ENCODE assay signal across 26 mouse cellular contexts in genomic region chr3:84502101-84502500, GRCm38 (mm10). TPM values are rescaled to one million over a fixed set of nuclear protein-coding genes. Genes with fewer than 3 reads are reported as not detected.
DNase-seq lines count a peak whose midpoint lies in the region; ATAC-seq and TF ChIP-seq lines count a peak whose summit lies in the region.
"Had no signal": no experiment of that assay in that cellular context is flagged by ENCODE, and none has a peak within 500 bp of the region (broad histone marks: within the 10 kb centered on the region; RNA-seq: fewer than 3 reads in every experiment).

No protein-coding gene starts in this region.

- no peaks in the 10 kb centered on the region for H3K79me3 ChIP-seq in C2C12 (ENCODE audit: low read depth)

- H3K9me3 ChIP-seq in heart, embryonic 12.5 days (replicated peaks), result no peaks in the 10 kb centered on the region
- no peaks in the 10 kb centered on the region for H3K9me3 ChIP-seq in forebrain, postnatal 0 days (ENCODE audit: low read length)
- H3K9me3 ChIP-seq: G1E had no signal

- H3ac ChIP-seq in C2C12 (ENCODE audit: control insufficient read depth, insufficient read length, low read depth), result no peak overlapping the region

- no peaks in the 10 kb centered on the region for H3K79me2 ChIP-seq in C2C12 (ENCODE audit: control insufficient read depth, insufficient read depth)

- peaks cover 13% of the 10 kb centered on the region for H3K4me1 ChIP-seq in heart, embryonic 12.5 days (replicated peaks)
- no peaks in the 10 kb centered on the region for H3K4me1 ChIP-seq in forebrain, postnatal 0 days (ENCODE audit: insufficient read depth)

- H3K4me3 ChIP-seq in heart, embryonic 12.5 days, result no peak overlapping the region
- no peak overlapping the region for H3K4me3 ChIP-seq in C2C12 (ENCODE audit: insufficient read depth, poor library complexity, severe bottlenecking)
- no peak overlapping the region for H3K4me3 ChIP-seq in forebrain, postnatal 0 days (ENCODE audit: low read depth, low read length)

- no peaks in the 10 kb centered on the region for H3K27me3 ChIP-seq in heart, embryonic 12.5 days (replicated peaks)
- no peaks in the 10 kb centered on the region for H3K27me3 ChIP-seq in C2C12 (ENCODE audit: control insufficient read depth, insufficient read depth, insufficient read length)
- H3K27me3 ChIP-seq in forebrain, postnatal 0 days (ENCODE audit: insufficient read depth, low read length), result no peaks in the 10 kb centered on the region
- H3K27me3 ChIP-seq: CH12.LX, Patski had no signal

- no peak overlapping the region for H3K9ac ChIP-seq in heart, embryonic 12.5 days
- H3K9ac ChIP-seq in forebrain, postnatal 0 days, result no peak overlapping the region

- no peak overlapping the region for H3K27ac ChIP-seq in heart, embryonic 12.5 days (ENCODE audit: poor library complexity, severe bottlenecking)
- no peak overlapping the region for H3K27ac ChIP-seq in forebrain, postnatal 0 days (ENCODE audit: low read depth, low read length)

- H3K4me2 ChIP-seq in heart, embryonic 12.5 days, result no peak overlapping the region
- no peak overlapping the region for H3K4me2 ChIP-seq in forebrain, postnatal 0 days (ENCODE audit: low read depth)

- TF ChIP-seq CTCF in C2C12 (IDR thresholded peaks at IDR 0.05; ENCODE audit: control insufficient read depth, insufficient read depth, insufficient read length), result no peak
- no peak for TF ChIP-seq CTCF in forebrain, postnatal 0 days (IDR thresholded peaks at IDR 0.05; ENCODE audit: low read depth)

- peaks cover 15% of the 10 kb centered on the region for H3K36me3 ChIP-seq in heart, embryonic 12.5 days
- peaks cover 14% of the 10 kb centered on the region for H3K36me3 ChIP-seq in C2C12 (ENCODE audit: control insufficient read depth, insufficient read depth)
- H3K36me3 ChIP-seq in forebrain, postnatal 0 days (ENCODE audit: insufficient read depth), result no peaks in the 10 kb centered on the region; the same call in 1 of the 2 replicates

- ATAC-seq in heart, embryonic 12.5 days (ENCODE audit: insufficient number of reproducible peaks, low FRiP score), result no peak
- no peak for ATAC-seq in forebrain, postnatal 0 days
- ATAC-seq: activated CD4-positive, CD25-positive, alpha-beta regulatory T cell, adult 4 months; CD4-positive, CD25-positive, alpha-beta regulatory T cell, adult 4 months; Patski had no signal

- 78% methylated on average over 2 of the region's 2 CpGs for WGBS in heart, embryonic 12.5 days
- 86% methylated on average over 2 of the region's 2 CpGs for WGBS in forebrain, postnatal 0 days

- DNase-seq in heart, adult 11 months, result peak; percentile 17
- peak; percentile 63 for DNase-seq in 3T3-L1 (ENCODE audit: low read depth, low spot score)
- peak; percentile 70 for DNase-seq in NIH3T3 (ENCODE audit: low read depth)
- no peak for DNase-seq in right cerebral cortex, adult 2 months (ENCODE audit: low spot score in 2 of 2)
- DNase-seq in forebrain, postnatal 0 days, result no peak
- no peak for DNase-seq in adrenal gland, adult 18-20 months (ENCODE audit: low spot score in 2 of 2)
- DNase-seq: adrenal gland, adult 2 months; adrenal gland, adult 8-10 months; adrenal gland, postnatal 10 days; adrenal gland, postnatal 14 days; adrenal gland, postnatal 25 days; adrenal gland, postnatal 36 days; B cell, adult 2 months; cerebellum, adult 11 months; cerebellum, adult 11-12 months; cerebellum, adult 18-20 months; cerebellum, adult 2 months; cerebellum, adult 8-10 months; cerebellum, adult 9-10 months had no signal

TF ChIP-seq in C2C12, 6 proteins besides CTCF, POLR2A, EP300 and RAD21:
- TF ChIP-seq FOSL1 (IDR thresholded peaks at IDR 0.05; ENCODE audit: insufficient read depth, low read length, poor library complexity, severe bottlenecking), result no peak
- TF ChIP-seq USF1 (IDR thresholded peaks at IDR 0.05; ENCODE audit: low read depth), result peak; percentile 14

RNA-seq across cellular contexts. Expression of gene Fhdc1, which starts 21.9 kb away (rescaled TPM):
- polyA plus RNA-seq in heart, embryonic 12.5 days (2016; fragmentation: Nextera tagmentation; extraction: Ambion mirVana), result 4.4 TPM in 2 replicates
- 0.44 TPM for polyA plus RNA-seq in C2C12 (2012; fragmentation: generic; extraction: Trizol)
- 3.5 and 3.7 TPM in 2 replicates for total RNA-seq in forebrain, postnatal 0 days (2014; rRNA removed)
- 1.6 and 1.7 TPM in 2 replicates for polyA plus RNA-seq in forebrain, postnatal 0 days (2015; fragmentation: Nextera tagmentation; extraction: Ambion mirVana)
- 1 to 10 TPM; 3.6 to 4.6 TPM for total RNA-seq in adrenal gland, adult 18-20 months (2021)

Comparison
In these comparisons a context has a peak if more than half of its experiments do, and no peak if none do; other contexts are left out.
1. DNase-seq: peak in heart, adult 11 months (single experiment), 3T3-L1 (single experiment) and NIH3T3 (single experiment); none in right cerebral cortex, adult 2 months (0 of 2), forebrain, postnatal 0 days (single experiment) and adrenal gland, adult 18-20 months (0 of 2).